Mouse (Mus musculus) adrenal gland, postnatal 14 days (tissue): ENCODE results near the gene Tcerg1l. TPM values are rescaled to one million over a fixed set of nuclear protein-coding genes. Genes with fewer than 3 reads are reported as not detected.
A peak's percentile ranks its signal among the peaks of the same experiment; 100 is the strongest.

Source experiments
- DNase-seq: peaks from one replicate; pipeline ENCODE4 v3.0.0; 2021; ENCODE audit warnings: mixed read lengths
- total RNA-seq: library from RNA; stranded (reverse); gene quantifications from 2 replicates; pipeline ENCODE4 v1.2.3, GENCODE M21; 2021

The Tcerg1l gene
- total RNA-seq, 1 experiment from 2014 or later, result 0.22 TPM

DNA sequence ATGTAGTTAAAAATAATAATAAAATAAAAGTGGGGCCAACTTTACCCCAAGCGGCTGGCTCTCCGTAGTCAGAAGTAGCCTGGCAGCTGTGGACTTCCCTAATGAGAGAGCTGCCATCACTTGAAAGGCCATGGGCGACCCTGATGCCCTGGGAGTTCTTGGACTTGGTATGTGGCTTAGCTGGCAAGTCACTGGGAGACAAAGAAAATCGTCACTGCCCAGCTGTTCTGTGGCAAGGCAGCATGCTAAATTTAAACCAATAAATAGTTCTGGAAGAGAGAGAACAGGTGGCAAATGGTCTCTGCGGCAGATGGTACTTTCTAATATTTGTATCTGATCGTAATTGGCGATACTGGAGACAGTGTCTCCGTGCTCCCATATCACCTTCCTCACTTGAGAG, 40.1 kb downstream of the Tcerg1l start:
- DNase-seq, result no peak

DNA sequence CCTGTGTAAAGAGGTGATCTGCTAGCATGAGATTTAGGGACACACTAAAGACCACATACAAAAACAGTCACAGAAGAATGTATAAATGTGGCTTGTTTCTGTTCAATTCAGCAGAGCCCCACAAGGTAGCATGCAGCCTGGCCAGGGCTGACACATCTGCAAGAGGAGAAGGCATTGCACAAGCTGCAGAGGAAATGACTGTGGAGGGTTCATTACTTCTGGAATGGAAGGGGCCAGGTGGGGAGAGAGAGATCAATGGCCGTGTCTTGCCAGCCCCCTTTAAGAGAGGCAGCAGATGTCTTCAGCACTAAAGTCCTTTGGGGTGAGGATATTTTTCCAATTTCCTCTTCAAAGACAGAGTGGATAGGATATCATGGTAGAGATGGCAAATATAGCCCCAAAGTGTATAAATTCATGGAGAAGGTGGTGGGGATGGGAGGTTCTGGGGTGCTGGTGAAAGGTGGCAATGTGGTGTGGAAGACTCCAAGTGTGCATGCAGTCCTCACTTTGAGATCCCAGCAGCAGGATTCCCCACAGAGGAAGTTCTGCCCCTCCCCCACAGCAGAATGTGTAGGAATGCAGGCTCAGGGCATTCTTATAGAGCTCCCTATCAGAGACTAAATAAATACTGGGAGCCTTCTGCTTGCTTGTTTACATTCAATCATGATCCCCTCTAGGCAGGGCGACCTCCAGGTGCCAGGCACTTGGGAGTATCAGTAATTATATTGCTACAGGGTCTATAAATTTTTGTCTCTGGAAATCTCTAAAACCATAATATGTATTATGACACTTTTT, 40.7 kb downstream of the Tcerg1l start:
- no peak for DNase-seq

DNA sequence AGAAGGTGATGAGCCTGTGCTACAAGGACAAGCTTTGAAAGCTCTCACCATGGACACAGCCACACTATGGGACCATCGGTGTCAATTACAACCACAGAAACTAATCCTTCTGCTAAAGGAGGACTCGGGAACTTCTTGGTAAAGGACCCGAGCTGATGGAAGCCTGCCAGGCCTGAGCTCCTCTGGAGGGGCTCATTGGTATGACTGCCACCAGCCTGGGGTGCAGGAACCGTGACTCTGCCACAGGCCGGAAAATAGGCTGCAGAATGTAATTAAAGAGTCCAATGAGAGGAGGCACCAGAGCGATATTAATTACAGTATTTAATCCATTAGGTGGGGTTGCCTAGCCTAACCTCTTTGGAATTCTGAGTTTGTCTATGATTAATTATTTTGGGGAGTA, 52.1 kb downstream of the Tcerg1l start:
- DNase-seq, result no peak

DNA sequence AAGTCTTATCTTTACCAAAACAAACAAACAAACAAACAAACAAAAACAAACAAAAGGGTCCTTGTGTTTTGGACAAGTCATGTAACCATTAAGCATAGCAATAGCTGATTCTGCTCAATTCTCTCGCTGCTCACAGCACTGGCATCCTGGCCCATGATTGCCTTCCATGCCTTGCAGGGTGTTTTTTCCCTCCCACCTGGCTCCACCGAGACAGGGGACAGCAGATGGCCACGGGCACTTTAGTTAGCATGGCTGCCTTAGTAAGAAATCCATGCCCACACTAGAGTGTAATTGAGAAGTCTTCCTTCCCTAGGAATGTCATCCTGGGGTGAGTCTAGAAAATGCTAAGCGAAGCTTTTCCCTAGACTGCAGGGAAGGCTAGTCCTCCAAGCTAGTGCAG, 59.1 kb downstream of the Tcerg1l start:
- no peak for DNase-seq

DNA sequence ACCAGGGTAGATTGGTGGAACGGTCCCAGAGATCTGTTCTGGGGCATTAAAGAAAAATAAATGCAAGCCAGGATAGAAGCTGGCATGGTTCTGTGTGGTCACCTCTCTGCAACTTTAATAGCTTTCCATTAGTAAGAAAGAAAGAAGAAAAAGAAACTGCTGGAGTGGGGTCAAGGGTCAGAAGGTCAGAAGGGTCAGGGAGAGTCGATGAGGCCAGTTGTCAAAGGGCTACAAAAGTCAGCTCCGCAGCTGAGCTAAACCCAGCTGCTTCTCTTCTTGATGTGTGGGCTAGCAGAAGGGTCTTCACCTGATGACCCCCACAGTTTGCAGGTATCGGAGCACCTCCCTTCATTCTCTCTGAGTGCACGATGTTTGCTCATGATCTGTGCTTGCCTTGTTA, 59.6 kb downstream of the Tcerg1l start:
- DNase-seq, result no peak

DNA sequence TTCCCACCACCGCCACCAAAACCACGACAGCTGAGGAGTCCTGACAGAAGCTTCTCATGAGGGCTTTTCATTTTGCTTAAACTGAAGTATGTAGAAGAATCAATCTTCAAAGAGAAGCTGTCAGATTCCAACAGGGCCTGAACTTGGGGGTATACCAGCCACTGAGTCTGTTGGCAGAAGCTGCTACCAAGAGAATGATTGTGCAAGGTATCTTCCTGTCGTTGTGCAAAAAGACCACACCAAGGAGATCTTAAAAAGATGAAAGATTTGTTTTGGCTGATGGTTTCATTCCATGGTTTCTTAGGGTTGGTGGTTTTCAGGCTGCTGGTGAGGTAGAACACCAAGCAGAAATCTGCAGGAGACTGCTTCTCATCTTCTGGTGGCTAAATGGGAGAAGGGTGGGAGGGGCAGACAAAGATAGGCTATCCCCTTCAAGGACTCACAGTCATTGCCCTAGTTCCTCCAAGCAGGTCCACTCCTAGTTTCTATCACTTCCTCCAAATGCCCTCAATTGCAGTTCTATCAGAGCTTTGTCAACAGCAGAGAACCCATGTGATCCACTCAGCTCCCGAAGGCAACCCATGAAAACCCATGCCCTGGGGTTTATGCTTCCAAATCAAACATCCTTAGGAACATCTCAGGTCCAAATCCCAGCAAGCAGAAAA, 64.9 kb downstream of the Tcerg1l start:
- DNase-seq, result no peak

DNA sequence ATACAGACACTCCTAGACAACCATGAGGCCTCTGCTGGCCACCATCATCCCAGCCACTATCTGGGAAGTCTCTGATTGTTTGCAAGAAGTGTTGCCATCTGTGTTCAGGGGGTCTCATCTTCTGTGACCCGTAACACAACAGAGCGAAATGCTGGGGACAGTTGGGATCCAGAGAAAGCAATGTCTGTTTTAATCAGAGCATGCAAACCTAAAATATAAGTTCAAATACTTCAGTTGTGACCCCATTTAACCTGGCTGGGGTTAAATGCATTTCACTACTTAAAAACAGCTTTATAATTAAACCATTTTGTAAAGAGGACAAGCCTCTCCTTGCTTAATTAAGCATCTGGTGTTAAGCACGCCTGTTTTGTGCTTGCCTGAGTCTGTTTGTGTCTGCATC, 66.3 kb downstream of the Tcerg1l start:
- DNase-seq, result no peak

DNA sequence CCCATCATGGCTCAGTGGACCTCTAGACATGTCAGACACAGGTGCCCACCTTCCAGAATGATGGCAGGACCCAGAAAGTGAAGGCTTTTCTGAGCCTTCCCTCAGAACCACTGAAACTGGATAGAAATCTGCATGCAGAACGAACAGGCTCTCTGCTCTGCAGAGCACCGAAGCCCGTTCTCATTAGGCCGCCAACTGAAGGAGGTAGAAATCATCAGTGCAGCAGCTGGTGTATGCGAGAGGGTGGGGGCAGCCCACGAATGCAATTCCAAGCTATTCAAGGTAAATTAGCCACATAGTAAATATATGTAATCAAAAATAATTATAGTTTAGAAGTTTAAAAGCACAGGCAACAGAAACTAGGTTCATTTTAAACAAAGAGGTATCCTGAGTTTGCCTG, 68.9 kb downstream of the Tcerg1l start:
- DNase-seq, result no peak

DNA sequence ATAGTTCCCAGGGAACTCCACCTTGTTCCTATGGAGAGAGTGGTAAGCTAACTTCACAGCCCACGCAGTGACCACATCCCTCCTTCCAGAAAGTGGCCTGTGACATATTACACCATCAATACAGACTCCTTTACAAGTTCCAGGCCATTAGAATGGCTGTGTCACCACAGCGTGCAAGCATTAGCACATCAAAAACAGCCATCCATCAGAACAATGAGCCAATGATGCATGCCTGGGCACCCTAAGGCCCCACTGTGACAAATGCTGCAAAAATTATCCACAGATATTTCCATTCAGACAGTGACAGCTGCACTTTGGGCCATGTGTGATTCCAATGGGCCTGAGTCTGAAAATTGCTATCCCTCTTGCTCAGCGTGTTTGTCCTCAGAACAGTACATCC, 70.8 kb downstream of the Tcerg1l start:
- no peak for DNase-seq

DNA sequence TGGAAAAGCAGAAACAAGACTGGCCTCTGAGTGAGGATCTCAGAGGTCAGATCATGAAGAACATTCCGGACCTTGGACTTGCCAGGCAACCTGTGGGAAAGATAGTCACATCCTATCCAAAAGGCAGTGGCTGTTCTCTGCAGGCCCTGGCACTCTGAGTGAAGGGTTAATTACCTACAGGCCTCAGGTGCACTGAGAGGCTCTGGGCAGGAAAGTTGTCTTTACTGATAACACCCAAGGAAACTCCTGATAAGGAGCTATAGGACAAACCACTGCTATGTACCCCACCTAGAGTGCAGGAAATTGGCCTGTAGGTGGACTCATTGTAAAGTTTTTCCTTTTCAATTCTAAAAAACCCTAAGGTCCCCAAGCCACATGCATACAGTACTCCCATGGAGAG, 83.8 kb downstream of the Tcerg1l start:
- no peak for DNase-seq

DNA sequence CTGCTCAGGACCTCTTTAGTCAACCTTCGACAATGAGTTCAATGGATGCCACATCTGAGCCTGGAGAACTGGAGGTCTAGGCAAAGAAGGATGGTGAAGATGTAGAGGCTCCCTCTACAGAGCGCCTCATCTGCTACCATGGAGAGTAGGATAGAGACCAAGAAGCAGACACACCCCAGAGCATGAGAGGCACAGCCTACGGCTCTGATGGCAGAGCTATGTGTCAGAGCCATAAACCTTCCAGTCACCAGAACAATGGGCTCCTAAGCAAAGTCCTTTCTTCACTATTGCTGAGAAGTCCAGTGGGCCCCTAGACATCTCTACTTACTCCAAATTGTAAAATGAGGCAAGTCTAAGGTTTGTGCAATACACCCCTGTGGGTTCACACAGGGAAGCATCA, 91.4 kb downstream of the Tcerg1l start:
- DNase-seq, result no peak

DNA sequence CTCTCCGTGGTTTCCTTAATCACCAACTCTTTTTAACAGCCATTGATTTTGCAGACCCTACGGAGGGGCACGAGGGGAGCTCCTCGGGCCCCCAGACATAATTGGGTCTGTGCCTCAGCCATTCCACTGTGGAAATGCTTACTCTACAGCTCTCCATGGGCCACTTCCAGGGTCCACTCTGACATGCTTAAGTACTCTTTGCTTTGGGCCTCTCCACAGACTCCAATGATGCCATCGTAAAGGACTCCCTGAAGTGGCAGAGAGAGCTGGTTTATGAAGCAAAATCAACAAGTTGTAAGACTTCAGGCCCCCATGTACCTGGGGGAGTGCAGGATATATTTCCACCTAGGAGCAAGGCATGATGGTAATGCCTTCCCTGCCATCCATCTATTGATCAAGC, 112.7 kb downstream of the Tcerg1l start:
- no peak for DNase-seq

DNA sequence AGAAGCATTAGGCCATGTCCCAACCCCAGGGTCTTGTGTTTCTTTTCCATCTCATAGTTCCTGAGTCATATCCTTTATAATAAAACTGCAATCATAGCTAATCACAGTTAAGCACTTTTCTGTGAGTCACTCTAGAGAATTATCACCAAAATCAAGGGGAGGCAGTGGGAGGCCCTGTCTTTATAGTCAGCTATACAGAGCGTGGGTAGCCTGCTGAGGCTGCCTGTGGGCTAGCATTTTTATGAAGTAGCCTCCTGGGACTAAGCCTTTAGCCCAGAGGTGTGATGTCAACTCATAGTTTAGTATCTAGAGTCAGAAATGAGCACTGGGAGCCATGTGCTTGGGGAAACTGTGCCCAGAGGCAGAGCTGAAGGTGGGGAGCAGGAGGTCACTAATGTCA, 122.3 kb downstream of the Tcerg1l start:
- no peak for DNase-seq

DNA sequence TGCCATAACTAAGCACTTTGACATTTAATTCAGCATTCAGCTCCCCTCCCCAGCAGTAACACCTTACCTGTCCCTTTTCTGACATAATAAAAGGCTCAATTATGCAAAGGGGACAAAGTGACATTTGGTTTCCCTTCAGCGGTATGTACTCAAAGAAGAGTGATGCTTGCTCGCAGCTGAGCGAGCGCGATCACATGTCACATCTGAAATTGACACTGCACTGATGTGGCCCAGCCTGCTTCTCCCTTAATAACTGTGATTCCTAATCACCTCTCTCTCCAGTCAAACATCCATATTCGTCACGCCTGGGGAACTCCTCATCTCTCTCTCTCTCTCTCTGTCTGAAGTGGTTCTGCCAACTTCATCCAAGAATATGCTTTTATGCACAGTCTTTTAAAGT, 126.2 kb downstream of the Tcerg1l start:
- DNase-seq, result no peak

DNA sequence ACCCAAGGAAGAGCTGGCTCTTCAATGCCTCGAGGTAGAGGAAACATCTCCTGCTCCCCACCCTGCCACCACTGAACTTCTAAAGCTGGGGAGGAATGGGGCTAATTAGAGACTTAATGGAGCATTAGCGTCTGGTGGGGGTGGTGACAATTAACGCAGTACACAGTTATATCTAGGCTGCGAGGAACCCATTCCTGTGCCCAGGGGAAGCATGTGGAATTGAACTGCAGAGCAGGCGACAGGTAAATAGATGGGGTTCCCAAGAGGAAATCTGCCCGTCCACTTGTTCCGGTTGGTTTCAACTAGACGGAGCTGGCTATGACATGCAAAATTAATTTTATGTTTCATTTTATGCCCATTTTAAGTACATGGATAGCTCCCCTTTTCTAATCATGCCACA, 128.1 kb downstream of the Tcerg1l start:
- DNase-seq, result no peak

DNA sequence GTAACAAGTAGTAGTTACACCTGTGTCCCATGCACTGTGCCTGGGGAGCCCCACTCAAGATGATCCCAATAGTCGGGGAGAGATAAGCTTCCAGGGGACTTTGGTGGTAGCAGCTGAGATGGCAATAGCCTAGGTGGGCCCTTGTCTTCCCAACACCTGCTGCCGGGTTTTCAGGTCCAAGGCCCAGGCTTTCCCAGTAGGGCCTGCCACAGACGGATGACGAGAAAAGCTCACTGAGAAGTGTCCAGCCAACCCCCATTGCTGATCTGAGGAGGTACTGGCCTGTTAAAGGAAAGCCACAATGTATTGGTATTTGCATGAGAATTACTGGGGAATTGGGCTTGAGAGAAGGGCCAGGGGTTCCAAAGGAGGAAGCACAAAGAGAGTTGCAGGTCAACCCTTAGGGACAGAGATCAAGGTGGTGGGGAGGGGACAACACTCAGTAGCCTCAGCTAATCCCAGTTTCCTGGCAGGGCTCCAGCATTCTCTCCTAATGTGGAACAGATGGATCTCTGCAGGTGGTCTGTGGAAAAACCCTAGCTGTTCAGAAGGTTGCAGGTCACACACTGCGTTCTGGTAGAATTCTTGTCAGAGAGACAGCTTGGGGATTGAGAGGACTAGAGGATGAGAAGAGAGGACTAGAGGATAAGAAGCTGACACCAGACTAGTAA, 129.4 kb downstream of the Tcerg1l start:
- DNase-seq, result no peak

DNA sequence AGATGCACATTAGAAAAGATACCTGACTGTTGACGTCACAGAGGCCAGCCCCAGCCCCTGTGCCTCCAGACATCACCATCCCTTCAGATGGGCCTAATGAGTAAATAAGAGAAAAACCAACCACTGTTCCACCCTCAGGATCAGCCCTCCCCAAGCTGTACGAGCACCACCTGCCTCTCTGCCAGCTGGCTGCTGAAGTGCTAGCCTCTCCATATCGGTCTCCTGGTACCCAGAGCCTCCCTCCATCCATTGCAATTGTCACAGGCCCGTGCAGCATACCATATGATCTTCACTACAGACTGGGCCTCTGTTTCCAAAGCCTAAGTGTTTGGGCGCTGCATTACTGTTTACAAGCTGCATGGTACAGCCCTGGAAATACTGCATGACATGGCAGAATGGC, 148.9 kb downstream of the Tcerg1l start:
- DNase-seq, result no peak

DNA sequence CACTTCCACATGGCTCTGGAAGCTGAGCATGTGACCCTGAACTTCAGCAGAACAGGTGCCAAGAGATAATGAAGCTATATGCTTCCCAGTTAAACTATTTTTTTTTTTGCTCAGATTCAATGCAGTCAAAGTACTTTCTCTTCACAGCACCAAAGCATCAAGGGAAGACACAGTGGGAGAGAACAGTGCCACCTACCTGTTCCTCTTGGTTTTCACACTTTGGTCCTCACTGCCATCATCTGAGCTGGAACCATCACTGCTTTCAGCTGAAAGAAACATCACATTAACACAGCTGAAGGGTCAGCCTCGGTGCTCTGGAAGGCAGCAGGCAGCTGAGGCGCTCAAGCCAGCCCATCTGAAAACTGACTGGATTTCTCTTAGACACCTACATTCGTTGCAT, 149.4 kb downstream of the Tcerg1l start:
- peak; percentile 8 for DNase-seq

DNA sequence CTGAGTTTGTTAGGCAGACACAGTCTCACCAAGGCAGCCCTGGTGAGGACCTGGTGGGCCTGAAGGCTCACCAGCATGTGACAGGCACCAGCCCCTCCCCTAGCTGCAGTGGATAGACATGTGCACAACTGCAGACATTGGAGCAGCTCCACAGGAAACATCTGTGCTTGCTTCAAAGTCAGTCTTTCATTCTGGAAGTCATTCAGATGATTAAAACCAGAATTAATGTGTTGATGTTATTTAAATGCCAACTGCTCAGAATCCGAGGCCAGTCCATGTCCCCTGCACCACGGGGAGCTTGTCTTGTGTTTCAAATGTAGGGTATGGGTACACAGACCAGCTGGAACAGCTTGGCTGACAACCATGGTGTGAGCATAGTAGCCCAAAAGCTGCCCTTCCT, 150.8 kb downstream of the Tcerg1l start:
- DNase-seq, result no peak

DNA sequence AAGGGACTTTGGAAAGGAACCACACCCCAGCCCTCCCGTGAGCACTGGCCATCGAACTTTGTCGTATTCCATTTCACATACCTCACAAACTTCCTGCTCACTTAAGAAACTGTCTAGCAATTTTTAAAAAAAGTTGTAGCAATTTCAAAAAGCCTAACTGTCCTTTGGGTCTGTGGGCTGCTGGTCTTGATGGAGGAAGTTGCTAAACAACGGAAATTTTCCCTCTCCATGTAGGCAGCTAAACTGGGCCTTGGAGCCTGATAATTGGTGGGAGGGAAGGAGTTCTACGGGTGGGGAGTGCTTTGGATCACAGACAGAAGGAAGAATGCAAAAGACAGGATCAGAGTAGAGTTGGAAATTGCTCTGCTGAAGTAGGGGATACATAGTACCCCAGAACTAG, 155.3 kb downstream of the Tcerg1l start:
- no peak for DNase-seq

DNA sequence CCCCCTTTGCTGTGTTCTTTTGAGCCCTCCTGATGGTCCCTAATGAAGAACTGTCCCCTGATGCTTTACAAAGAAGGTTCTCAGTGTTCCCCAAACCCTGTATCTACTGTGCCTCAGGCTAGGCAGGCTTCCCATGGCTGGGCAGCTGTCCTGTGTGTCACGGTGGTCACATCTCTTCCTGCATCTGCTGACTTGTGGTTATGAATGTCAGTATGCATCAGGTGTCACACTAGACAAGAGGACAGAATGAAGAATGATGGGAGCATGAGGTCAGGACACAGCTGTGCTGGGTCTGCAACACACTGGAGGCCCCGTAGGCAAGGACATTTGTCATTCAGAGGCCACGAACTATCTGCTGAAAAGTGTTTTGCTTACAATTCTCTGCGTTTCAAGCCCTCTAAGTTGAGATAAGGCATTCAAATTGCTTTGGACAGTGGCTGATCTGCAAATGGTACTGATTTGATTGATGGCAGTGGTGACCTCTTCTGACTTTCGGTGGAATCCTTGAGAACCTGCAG, 159.8 kb downstream of the Tcerg1l start:
- no peak for DNase-seq

DNA sequence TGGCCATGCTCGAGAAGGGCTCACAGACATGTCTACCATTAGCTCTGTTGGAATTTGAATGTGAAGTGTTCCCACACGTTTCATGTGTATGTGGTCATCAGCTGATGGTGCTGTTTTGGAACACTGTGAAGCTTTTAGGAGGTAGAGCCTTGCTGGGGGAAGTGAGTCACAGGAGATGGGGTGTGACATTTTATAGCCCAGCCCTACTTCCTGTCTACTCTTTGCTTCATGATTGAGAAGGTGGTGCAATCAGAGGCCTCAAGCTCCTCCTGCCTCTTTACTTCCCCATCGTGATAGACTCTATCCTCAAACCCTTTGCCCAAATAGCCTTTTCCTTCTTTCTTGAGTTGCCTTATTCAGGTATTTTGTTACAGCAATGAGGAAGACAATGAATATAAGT, 173.3 kb downstream of the Tcerg1l start:
- no peak for DNase-seq

DNA sequence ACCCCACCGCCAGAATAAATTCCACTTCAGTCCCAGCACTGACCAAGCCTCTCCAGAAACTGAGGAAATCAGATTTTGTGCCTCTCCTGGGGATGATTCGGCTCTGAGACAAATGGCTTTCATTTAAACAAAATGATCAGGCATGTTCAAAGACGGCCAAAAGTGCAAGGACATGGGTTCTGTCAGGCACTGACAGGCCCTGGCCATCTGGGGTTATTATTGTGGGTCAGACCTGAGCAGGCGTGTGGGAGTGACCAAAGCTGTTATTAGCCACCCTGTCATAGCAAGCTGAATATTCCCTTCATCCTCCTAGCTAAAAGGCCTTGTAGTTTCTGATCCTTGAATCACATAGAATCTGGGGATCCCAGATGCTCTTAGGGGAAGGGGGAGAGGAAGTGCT, 174.6 kb downstream of the Tcerg1l start:
- no peak for DNase-seq
